Mouse (Mus musculus) cortical plate, adult 2 months (tissue): ENCODE results near the gene Zfp809.

Experiments
- CTCF ChIP-seq: fragments of 200-500 bp; IDR thresholded peaks from 2 replicates; pipeline ENCODE4 v1.5.1; 2011; ENCODE audit warnings: mild to moderate bottlenecking, control low read depth, low read length; ENCODE audit not compliant: insufficient read depth; ENCODE audit errors: extremely low read depth
- POLR2A ChIP-seq: fragments of 200-500 bp; IDR thresholded peaks from 2 replicates; pipeline ENCODE4 v1.6.1; 2011; ENCODE audit warnings: mild to moderate bottlenecking, low read length, control low read depth; ENCODE audit not compliant: insufficient read depth; ENCODE audit errors: extremely low read depth

GRCm38 (mm10) chr9:22230556-22230955 is 5.0 kb downstream of the Zfp809 start:
- no peak for TF ChIP-seq CTCF
- TF ChIP-seq POLR2A = no peak
